ENCODE assay signal across 8 mouse cellular contexts in genomic region chr9:63377270-63378142, GRCm38 (mm10). TPM values are rescaled to one million over a fixed set of nuclear protein-coding genes. Genes with fewer than 3 reads are reported as not detected.
DNase-seq lines count a peak whose midpoint lies in the region; ATAC-seq lines count a peak whose summit lies in the region.

Gene Map2k5 (minus strand): TSS chr9:63377902.

- ATAC-seq in heart, embryonic 13.5 days (ENCODE audit: extremely low read depth, insufficient number of reproducible peaks, low FRiP score, low TSS enrichment) = peak; percentile 86
- peak; percentile 94 for ATAC-seq in liver, embryonic 13.5 days (ENCODE audit: low read depth)
- peak; percentile 92 for ATAC-seq in stomach, embryonic 16.5 days (ENCODE audit: insufficient read depth, low FRiP score)

- H3K9me3 ChIP-seq in heart, embryonic 13.5 days = no peaks in the 10 kb centered on the region
- H3K9me3 ChIP-seq in liver, embryonic 13.5 days (replicated peaks) = no peaks in the 10 kb centered on the region
- H3K9me3 ChIP-seq in stomach, embryonic 16.5 days (replicated peaks; ENCODE audit: control insufficient read depth, low read length) = no peaks in the 10 kb centered on the region

- no peaks in the 10 kb centered on the region for H3K27me3 ChIP-seq in heart, embryonic 13.5 days (replicated peaks)
- no peaks in the 10 kb centered on the region for H3K27me3 ChIP-seq in liver, embryonic 13.5 days
- no peaks in the 10 kb centered on the region for H3K27me3 ChIP-seq in stomach, embryonic 16.5 days (ENCODE audit: control insufficient read depth, insufficient read depth, low read length)

- whole genome bisulfite sequencing in heart, embryonic 13.5 days = 1% methylated on average over 58 of the region's 58 CpGs
- under 1% methylated on average over 58 of the region's 58 CpGs for WGBS in liver, embryonic 13.5 days (ENCODE audit: insufficient replicate concordance)
- WGBS in stomach, embryonic 16.5 days = under 1% methylated on average over 48 of the region's 58 CpGs

- peak within 1 kb of the TSS; percentile 77 for H3K27ac ChIP-seq in brown adipose tissue, adult 24 weeks (replicated peaks; ENCODE audit: low read depth, low read length)
- H3K27ac ChIP-seq in heart, embryonic 13.5 days (replicated peaks) = peak within 1 kb of the TSS; percentile 90
- H3K27ac ChIP-seq in liver, embryonic 13.5 days = peak within 1 kb of the TSS; percentile 86
- H3K27ac ChIP-seq in stomach, embryonic 16.5 days (ENCODE audit: low read length) = peak within 1 kb of the TSS; percentile 83

- H3K36me3 ChIP-seq in heart, embryonic 13.5 days = peaks cover 17% of the 10 kb centered on the region; the same call in 1 of the 2 replicates
- no peaks in the 10 kb centered on the region; the same call in 1 of the 2 replicates for H3K36me3 ChIP-seq in liver, embryonic 13.5 days
- no peaks in the 10 kb centered on the region for H3K36me3 ChIP-seq in stomach, embryonic 16.5 days (ENCODE audit: control insufficient read depth, insufficient read depth, low read length)

- H3K4me3 ChIP-seq in brown adipose tissue, adult 24 weeks (ENCODE audit: insufficient read depth, low read depth, low read length) = peak within 1 kb of the TSS; percentile 79
- H3K4me3 ChIP-seq in heart, embryonic 13.5 days = peak within 1 kb of the TSS; percentile 83
- H3K4me3 ChIP-seq in liver, embryonic 13.5 days (replicated peaks) = peak within 1 kb of the TSS; percentile 83
- peak within 1 kb of the TSS; percentile 87 for H3K4me3 ChIP-seq in stomach, embryonic 16.5 days (replicated peaks; ENCODE audit: low read length)

- H3K4me2 ChIP-seq in heart, embryonic 13.5 days = peak within 1 kb of the TSS; percentile 77
- H3K4me2 ChIP-seq in liver, embryonic 13.5 days = peak within 1 kb of the TSS; percentile 86
- H3K4me2 ChIP-seq in stomach, embryonic 16.5 days (ENCODE audit: low read depth, low read length) = peak within 1 kb of the TSS; percentile 77

- peaks cover 8% of the 10 kb centered on the region for H3K4me1 ChIP-seq in brown adipose tissue, adult 24 weeks (ENCODE audit: control insufficient read depth, insufficient read depth, insufficient read length, low read length)
- peaks cover 52% of the 10 kb centered on the region for H3K4me1 ChIP-seq in heart, embryonic 13.5 days
- H3K4me1 ChIP-seq in liver, embryonic 13.5 days (replicated peaks) = peaks cover 43% of the 10 kb centered on the region
- H3K4me1 ChIP-seq in stomach, embryonic 16.5 days (ENCODE audit: control insufficient read depth, insufficient read depth, low read length) = peaks cover 10% of the 10 kb centered on the region

- H3K9ac ChIP-seq in heart, embryonic 13.5 days = peak within 1 kb of the TSS; percentile 93
- peak within 1 kb of the TSS; percentile 91 for H3K9ac ChIP-seq in liver, embryonic 13.5 days
- peak within 1 kb of the TSS; percentile 95 for H3K9ac ChIP-seq in stomach, embryonic 16.5 days (ENCODE audit: low read length)

- peak; percentile 93 for DNase-seq in CD4-positive, CD25-positive, alpha-beta regulatory T cell, adult 2 months (ENCODE audit: low read depth, low spot score)
- peak; percentile 21 for DNase-seq in fat pad, adult 2 months (ENCODE audit: extremely low read depth, low read depth, low spot score)
- DNase-seq in kidney, postnatal 14 days = peak; percentile 93
- peak; percentile 87 for DNase-seq in liver, embryonic 13.5 days
- peak; percentile 90 for DNase-seq in neural tube, embryonic 10.5 days (ENCODE audit: extremely low spot score, low spot score)

RNA-seq across cellular contexts. Expression of gene Map2k5, which starts in this region (rescaled TPM):
- 15.9 and 23.1 TPM in 2 replicates for polyA plus RNA-seq in brown adipose tissue, adult 24 weeks (2012; ENCODE audit: insufficient read depth, insufficient read length, missing spikeins)
- polyA plus RNA-seq in heart, embryonic 13.5 days (2015; fragmentation: Nextera tagmentation; extraction: Ambion mirVana) = 26.4 and 26.6 TPM in 2 replicates
- polyA plus RNA-seq in liver, embryonic 13.5 days (2015; fragmentation: Nextera tagmentation; extraction: Ambion mirVana) = 10.5 and 11.0 TPM in 2 replicates
- 18.5 and 20.6 TPM in 2 replicates for polyA plus RNA-seq in stomach, embryonic 16.5 days (2015; fragmentation: Nextera tagmentation; extraction: Ambion mirVana)

Comparison
In these comparisons a context has a peak if more than half of its experiments do, and no peak if none do; other contexts are left out.
1. Peak in every context shown above with its lines: DNase-seq, ATAC-seq, H3K4me3 ChIP-seq and H3K27ac ChIP-seq.
2. DNase-seq: peak in every context shown above with its lines; median percentile 93 in CD4-positive, CD25-positive, alpha-beta regulatory T cell, adult 2 months; 93 in kidney, postnatal 14 days; 90 in neural tube, embryonic 10.5 days; 87 in liver, embryonic 13.5 days; 21 in fat pad, adult 2 months.